Mouse (Mus musculus) erythroblast, embryonic 14.5 days (primary cell): ENCODE measurements around the gene Dnase2a. TPM values are rescaled to one million over a fixed set of nuclear protein-coding genes. Genes with fewer than 3 reads are reported as not detected.

Source experiments
- H3K27me3 ChIP-seq: 2 replicates; pipeline ENCODE4 v1.6.1; 2012; ENCODE audit warnings: inconsistent platforms; ENCODE audit not compliant: control insufficient read depth
- H3K36me3 ChIP-seq: 2 replicates; pipeline ENCODE4 v1.6.1; 2012; ENCODE audit warnings: mild to moderate bottlenecking, inconsistent platforms; ENCODE audit not compliant: control insufficient read depth
- H3K4me1 ChIP-seq: 2 replicates; pipeline ENCODE4 v1.6.1; 2012; ENCODE audit warnings: inconsistent platforms; ENCODE audit not compliant: control insufficient read depth
- H3K4me3 ChIP-seq: replicated peaks from 2 replicates; pipeline ENCODE3; 2012; ENCODE audit warnings: moderate library complexity, mild to moderate bottlenecking, inconsistent platforms
- H3K9me3 ChIP-seq: 2 replicates; pipeline ENCODE4 v1.6.1; 2012; ENCODE audit warnings: low read length, inconsistent platforms, mixed read lengths; ENCODE audit not compliant: control insufficient read depth
- GATA1 ChIP-seq: IDR thresholded peaks from 2 replicates; pipeline ENCODE4 v1.6.1; 2012; ENCODE audit warnings: low read length, inconsistent platforms, mixed read lengths
- TAL1 ChIP-seq: IDR thresholded peaks from 3 replicates; pipeline ENCODE4 v1.6.1; 2012; ENCODE audit warnings: low read length, inconsistent platforms, mixed read lengths
- polyA plus RNA-seq: library from polyadenylated mRNA; stranded (reverse); fragments of >175 nt; gene quantifications from 2 replicates; pipeline ENCODE4 v1.2.3, GENCODE M21; 2012

Dnase2a gene
- polyA plus RNA-seq, 1 experiment, result 4.8 TPM

DNA sequence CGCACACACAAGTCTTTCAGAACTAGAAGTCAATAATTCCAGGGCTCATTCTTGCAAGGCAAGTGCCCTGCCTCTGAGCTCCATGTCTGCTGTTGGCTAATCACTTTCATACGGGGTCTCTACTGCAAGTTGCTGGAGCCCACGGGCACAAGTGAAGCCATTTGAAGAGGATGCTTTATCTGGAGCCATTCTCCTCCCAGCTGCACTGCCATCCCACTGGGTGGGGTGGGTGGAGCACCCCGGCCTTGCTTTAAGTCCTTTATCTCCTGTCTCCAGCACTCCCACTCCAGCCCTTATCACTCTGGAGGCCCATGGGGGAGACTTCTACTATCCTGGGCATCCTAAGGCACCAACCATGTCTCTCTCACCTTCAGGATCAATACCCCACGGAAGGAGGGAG is 62.6 kb downstream of the Dnase2a start:
- TF ChIP-seq GATA1 (peak; percentile 97), TAL1 (peak; percentile 88)
- peaks cover 2% of the 10 kb centered on the region; the same call in 1 of the 2 replicates for H3K9me3 ChIP-seq
- peaks cover 84% of the 10 kb centered on the region for H3K4me1 ChIP-seq
- H3K4me3 ChIP-seq, result peak overlapping the region; percentile 79
- peaks cover 71% of the 10 kb centered on the region for H3K36me3 ChIP-seq
- H3K27me3 ChIP-seq, result no peaks in the 10 kb centered on the region

Other genes with a start within 250 kb of the Dnase2a start
- 17.2 and 18.5 TPM in 2 replicates for gene Ier2, start 245.7 kb upstream of the Dnase2a start, polyA plus RNA-seq
- 8.9 and 9.0 TPM in 2 replicates for gene Trmt1, start 222.3 kb upstream of the Dnase2a start, polyA plus RNA-seq
- gene Nacc1, start 220.7 kb upstream of the Dnase2a start, polyA plus RNA-seq, result 7.0 and 8.5 TPM in 2 replicates
- gene Lyl1, start 207.1 kb upstream of the Dnase2a start, polyA plus RNA-seq, result 61.4 and 62.8 TPM in 2 replicates
- gene G430095P16Rik, start 185.6 kb upstream of the Dnase2a start, polyA plus RNA-seq, result 11.0 and 11.9 TPM in 2 replicates
- gene Nfix, start 108.2 kb upstream of the Dnase2a start, polyA plus RNA-seq, result 1.9 and 2.6 TPM in 2 replicates
- 1.3 and 1.5 TPM in 2 replicates for gene Dand5, start 85.7 kb upstream of the Dnase2a start, polyA plus RNA-seq
- 10.3 and 11.6 TPM in 2 replicates for gene Gadd45gip1, start 77.0 kb upstream of the Dnase2a start, polyA plus RNA-seq
- gene Rad23a, start 67.9 kb upstream of the Dnase2a start, polyA plus RNA-seq, result 740 and 808 TPM in 2 replicates
- 29.4 and 30.9 TPM in 2 replicates for gene Calr, start 61.6 kb upstream of the Dnase2a start, polyA plus RNA-seq
- 9.0 and 9.3 TPM in 2 replicates for gene Farsa, start 51.6 kb upstream of the Dnase2a start, polyA plus RNA-seq
- 15.0 TPM in 2 replicates for gene Syce2, start 36.4 kb upstream of the Dnase2a start, polyA plus RNA-seq
- gene Gcdh, start 14.6 kb upstream of the Dnase2a start, polyA plus RNA-seq, result 15.0 and 18.3 TPM in 2 replicates
- 358 and 362 TPM in 2 replicates for gene Klf1, start 6.6 kb upstream of the Dnase2a start, polyA plus RNA-seq
- gene Mast1, start 28.8 kb downstream of the Dnase2a start, polyA plus RNA-seq, result 0.01 and 0.08 TPM in 2 replicates
- not detected in 2 replicates for gene Rtbdn, start 38.4 kb downstream of the Dnase2a start, polyA plus RNA-seq
- gene Gm49661, start 60.9 kb downstream of the Dnase2a start, polyA plus RNA-seq, result not detected in 2 replicates
- gene Prdx2, start 61.0 kb downstream of the Dnase2a start, polyA plus RNA-seq, result 111 and 222 TPM in 2 replicates
- 162 and 179 TPM in 2 replicates for gene Rnaseh2a, start 61.2 kb downstream of the Dnase2a start, polyA plus RNA-seq
- gene Junb, start 70.2 kb downstream of the Dnase2a start, polyA plus RNA-seq, result 9.6 and 10.3 TPM in 2 replicates
- 0.46 and 0.58 TPM in 2 replicates for gene Hook2, start 82.0 kb downstream of the Dnase2a start, polyA plus RNA-seq
- gene Best2, start 106.0 kb downstream of the Dnase2a start, polyA plus RNA-seq, result not detected in 2 replicates
- 18.6 and 31.0 TPM in 2 replicates for gene Asna1, start 116.7 kb downstream of the Dnase2a start, polyA plus RNA-seq
- 77.0 and 92.3 TPM in 2 replicates for gene Trir, start 118.3 kb downstream of the Dnase2a start, polyA plus RNA-seq
- 1.7 and 1.8 TPM in 2 replicates for gene Tnpo2, start 128.4 kb downstream of the Dnase2a start, polyA plus RNA-seq
- 0.54 and 0.63 TPM in 2 replicates for gene Fbxw9, start 151.5 kb downstream of the Dnase2a start, polyA plus RNA-seq
- 0.37 TPM in 1 of 2 replicates, not detected in the other for gene Gm5741, start 159.4 kb downstream of the Dnase2a start, polyA plus RNA-seq
- gene Dhps, start 163.2 kb downstream of the Dnase2a start, polyA plus RNA-seq, result 2.0 and 2.1 TPM in 2 replicates
- gene Wdr83os, start 172.2 kb downstream of the Dnase2a start, polyA plus RNA-seq, result 0.28 and 1.5 TPM in 2 replicates
- 2.7 and 4.7 TPM in 2 replicates for gene Wdr83, start 172.7 kb downstream of the Dnase2a start, polyA plus RNA-seq
- gene Man2b1, start 174.7 kb downstream of the Dnase2a start, polyA plus RNA-seq, result 0.13 and 0.27 TPM in 2 replicates
- 0.01 TPM in 1 of 2 replicates, not detected in the other for gene Zfp791, start 214.5 kb downstream of the Dnase2a start, polyA plus RNA-seq
- not detected in 2 replicates for gene Cks1brt, start 243.4 kb downstream of the Dnase2a start, polyA plus RNA-seq